Mouse (Mus musculus) forebrain, embryonic 12.5 days (tissue): ENCODE results near the gene Pdzd2. TPM values are rescaled to one million over a fixed set of nuclear protein-coding genes. Genes with fewer than 3 reads are reported as not detected.

ENCODE experiments used
- ATAC-seq: fragments of 200-750 bp; cut with Nextera tagmentation; 2 replicates; pipeline ENCODE4 v1.8.0; 2017; ENCODE audit warnings: moderate TSS enrichment; ENCODE audit not compliant: low FRiP score
- H3K27ac ChIP-seq: fragments of 300-500 bp; sonication (generic); 2 replicates; pipeline ENCODE4 v1.5.1; 2016; ENCODE audit warnings: mild to moderate bottlenecking
- H3K27me3 ChIP-seq: fragments of 300-500 bp; sonication (generic); 2 replicates; pipeline ENCODE4 v1.6.1; 2016; ENCODE audit warnings: mild to moderate bottlenecking
- H3K36me3 ChIP-seq: fragments of 300-500 bp; sonication (generic); replicated peaks from 2 replicates; pipeline ENCODE4 v1.6.1; 2016; ENCODE audit warnings: mild to moderate bottlenecking
- H3K4me1 ChIP-seq: fragments of 300-500 bp; sonication (generic); 2 replicates; pipeline ENCODE4 v1.6.1; 2016
- H3K4me2 ChIP-seq: fragments of 300-500 bp; sonication (generic); 2 replicates; pipeline ENCODE4 v1.6.1; 2016; ENCODE audit warnings: mild to moderate bottlenecking, moderate library complexity
- H3K4me3 ChIP-seq: fragments of 300-500 bp; sonication (generic); replicated peaks from 2 replicates; pipeline ENCODE4 v1.5.1; 2016; ENCODE audit warnings: mild to moderate bottlenecking
- H3K9ac ChIP-seq: fragments of 300-500 bp; sonication (generic); 2 replicates; pipeline ENCODE4 v1.6.1; 2016; ENCODE audit warnings: mild to moderate bottlenecking
- H3K9me3 ChIP-seq: fragments of 300-500 bp; sonication (generic); 2 replicates; pipeline ENCODE4 v1.6.1; 2016
- WGBS: fragments of 180-500 bp; shearing (Covaris S2); methylation state at CpG from one replicate; pipeline ENCODE4 v1.1.7; 2016; 5-methylcytosine and 5-hydroxymethylcytosine counted together
- polyA plus RNA-seq: library from polyadenylated mRNA; unstranded; fragments of >200 nt; fragmentation: Nextera tagmentation; extraction: Ambion mirVana; gene quantifications from 2 replicates; pipeline ENCODE4 v1.2.1, GENCODE M21; 2016

Gene Pdzd2
- polyA plus RNA-seq, 1 experiment from 2014 or later = 7.3 TPM

GRCm38 (mm10) chr15:12444551-12444950 is 295.2 kb downstream of the Pdzd2 start:
- Histone ChIP-seq H3K4me3 (no peak overlapping the region), H3K36me3 (no peaks in the 10 kb centered on the region), H3K9me3 (no peaks in the 10 kb centered on the region), H3K4me1 (no peaks in the 10 kb centered on the region), H3K27ac (no peak overlapping the region), H3K9ac (no peak overlapping the region), H3K27me3 (no peaks in the 10 kb centered on the region), H3K4me2 (no peak overlapping the region)
- WGBS = 74% methylated on average over 5 of the region's 5 CpGs
- ATAC-seq = no peak

DNA sequence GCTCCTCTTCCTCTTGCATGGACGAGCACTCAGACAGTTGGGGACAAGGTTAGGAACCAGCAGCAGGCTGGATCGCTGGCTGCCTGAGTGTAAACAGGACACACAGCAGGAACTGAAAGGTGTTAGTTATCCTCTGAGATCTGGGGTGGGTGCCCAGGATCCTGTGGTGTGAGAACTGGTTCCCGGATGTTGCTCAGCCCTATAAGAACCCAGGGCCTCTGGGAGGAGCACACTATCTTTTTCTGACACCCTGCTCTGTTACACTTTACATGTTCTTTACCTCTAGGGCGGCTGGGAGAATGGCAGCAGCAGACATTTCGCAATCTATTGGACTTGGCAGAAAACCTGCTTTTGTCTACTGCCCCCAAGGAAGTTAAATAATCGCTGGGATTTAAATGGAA is 300.4 kb downstream of the Pdzd2 start:
- no peaks in the 10 kb centered on the region for H3K9me3 ChIP-seq
- H3K27ac ChIP-seq = no peak overlapping the region
- WGBS = 75% methylated on average over 6 of the region's 6 CpGs

GRCm38 (mm10) chr15:12438691-12439090 is 301.0 kb downstream of the Pdzd2 start:
- Histone ChIP-seq H3K4me1 (no peaks in the 10 kb centered on the region), H3K36me3 (no peaks in the 10 kb centered on the region), H3K9me3 (no peaks in the 10 kb centered on the region), H3K27ac (no peak overlapping the region), H3K4me2 (no peak overlapping the region), H3K9ac (no peak overlapping the region), H3K27me3 (no peaks in the 10 kb centered on the region), H3K4me3 (no peak overlapping the region)
- ATAC-seq = no peak
- 94% methylated on average over 6 of the region's 6 CpGs for WGBS

More for the DNA sequence above, 300.4 kb downstream of the Pdzd2 start:
- Histone ChIP-seq H3K4me2 (no peak overlapping the region), H3K9ac (no peak overlapping the region), H3K4me1 (no peaks in the 10 kb centered on the region), H3K4me3 (no peak overlapping the region), H3K36me3 (no peaks in the 10 kb centered on the region), H3K27me3 (no peaks in the 10 kb centered on the region)
- ATAC-seq = no peak

- Histone ChIP-seq H3K4me3 (no peak overlapping the region), H3K9me3 (no peaks in the 10 kb centered on the region), H3K27ac (no peak overlapping the region), H3K4me2 (no peak overlapping the region), H3K4me1 (no peaks in the 10 kb centered on the region), H3K9ac (no peak overlapping the region), H3K36me3 (no peaks in the 10 kb centered on the region), H3K27me3 (no peaks in the 10 kb centered on the region)
- no peak for ATAC-seq
- 85% methylated on average over 11 of the region's 11 CpGs for WGBS
Observed at GRCm38 (mm10) chr15:12438081-12438480, 301.6 kb downstream of the Pdzd2 start.

- H3K4me1 ChIP-seq = no peaks in the 10 kb centered on the region
- H3K27me3 ChIP-seq = no peaks in the 10 kb centered on the region
- 88% methylated on average over 8 of the region's 8 CpGs for WGBS
- H3K9ac ChIP-seq = no peak overlapping the region
- H3K27ac ChIP-seq = no peak overlapping the region
- H3K4me2 ChIP-seq = no peak overlapping the region
- no peak overlapping the region for H3K4me3 ChIP-seq
- ATAC-seq = no peak
- no peaks in the 10 kb centered on the region for H3K36me3 ChIP-seq
- no peaks in the 10 kb centered on the region for H3K9me3 ChIP-seq
Observed at GRCm38 (mm10) chr15:12435910-12436309, 303.8 kb downstream of the Pdzd2 start.

DNA sequence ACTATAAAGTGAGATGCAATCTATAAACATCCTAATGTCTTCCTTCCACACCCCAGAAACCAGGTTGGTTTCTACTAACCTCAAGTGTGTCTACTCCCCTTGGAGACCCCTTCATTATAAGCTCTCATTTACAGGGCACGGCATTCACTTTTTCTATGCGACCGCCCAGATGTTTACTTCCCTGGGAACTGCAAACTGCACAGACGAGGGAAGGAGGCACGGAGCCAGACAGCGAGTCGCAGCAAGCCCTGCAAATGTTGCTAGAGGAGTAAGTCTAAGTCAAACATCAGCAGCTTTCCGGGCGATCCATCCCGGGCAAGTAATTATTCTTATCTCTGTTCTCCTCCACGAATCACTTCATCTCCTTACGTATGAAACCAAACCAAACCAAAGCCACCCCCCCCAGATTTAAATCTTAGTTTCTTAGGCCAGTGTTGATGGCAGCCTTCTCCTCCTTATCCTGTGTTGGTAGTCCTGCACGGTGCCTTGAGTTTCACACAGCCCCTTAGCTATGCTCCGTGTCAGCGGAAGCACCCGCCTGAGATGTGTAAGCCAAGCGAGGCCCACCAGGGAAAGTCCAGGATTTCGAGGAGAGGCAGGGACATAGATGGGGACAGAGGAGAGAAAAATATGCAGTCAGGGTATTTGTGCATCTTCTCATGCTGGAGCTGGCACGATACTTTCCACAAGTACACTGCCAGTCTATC is 305.7 kb downstream of the Pdzd2 start:
- WGBS = 83% methylated on average over 19 of the region's 19 CpGs
- Histone ChIP-seq H3K4me1 (no peaks in the 10 kb centered on the region; the same call in 1 of the 2 replicates), H3K27ac (no peak overlapping the region), H3K4me2 (no peak overlapping the region), H3K9me3 (no peaks in the 10 kb centered on the region), H3K36me3 (no peaks in the 10 kb centered on the region), H3K9ac (no peak overlapping the region), H3K27me3 (no peaks in the 10 kb centered on the region), H3K4me3 (no peak overlapping the region)
- no peak for ATAC-seq

DNA sequence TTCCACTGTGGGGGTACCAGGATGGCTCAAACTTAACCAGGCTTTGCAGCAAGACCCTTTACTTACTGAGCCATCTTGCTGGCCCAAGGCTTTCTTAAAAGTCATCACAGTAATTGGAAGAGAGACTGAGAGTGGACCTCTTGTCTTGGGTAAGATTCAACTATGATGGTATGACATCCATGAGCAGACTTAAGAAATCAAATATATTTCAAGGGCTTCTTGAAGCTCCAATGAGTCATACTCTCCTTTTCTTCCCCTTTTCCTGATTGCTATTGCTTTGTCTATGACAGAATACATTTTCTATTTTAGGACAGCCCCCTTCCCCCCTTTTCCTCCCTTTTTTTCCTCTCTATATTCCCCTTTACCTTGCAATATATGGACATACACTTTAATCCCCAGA is 306.8 kb downstream of the Pdzd2 start:
- no peaks in the 10 kb centered on the region; the same call in 1 of the 2 replicates for H3K4me1 ChIP-seq
- H3K36me3 ChIP-seq = no peaks in the 10 kb centered on the region
- no peak overlapping the region for H3K9ac ChIP-seq
- ATAC-seq = no peak
- no peaks in the 10 kb centered on the region for H3K27me3 ChIP-seq
- no peaks in the 10 kb centered on the region for H3K9me3 ChIP-seq
- no peak overlapping the region for H3K4me3 ChIP-seq
- no peak overlapping the region for H3K4me2 ChIP-seq
- no peak overlapping the region for H3K27ac ChIP-seq

DNA sequence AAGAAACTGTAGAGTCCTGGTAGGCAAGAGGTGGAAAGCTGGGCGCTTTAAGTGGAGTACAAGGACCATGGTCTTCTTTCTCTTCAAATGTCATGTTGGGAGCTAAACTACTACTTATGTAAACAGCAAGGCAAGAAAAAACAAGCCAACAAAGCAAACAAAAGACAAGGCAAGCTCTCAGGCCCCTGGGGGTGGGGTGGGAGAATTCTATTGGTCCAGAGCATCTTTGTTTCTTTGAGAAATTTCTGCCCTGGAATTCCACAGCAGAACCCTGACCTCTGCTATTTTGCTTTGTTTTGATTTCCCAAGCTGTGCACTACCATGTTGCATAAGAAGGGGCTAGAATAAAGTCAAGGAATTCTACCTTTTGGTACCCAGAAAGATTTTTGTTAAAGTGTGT is 307.4 kb downstream of the Pdzd2 start:
- WGBS = 90% methylated on average over 1 of the region's 1 CpGs
- H3K36me3 ChIP-seq = no peaks in the 10 kb centered on the region
- no peak overlapping the region for H3K9ac ChIP-seq
- no peak for ATAC-seq
- H3K9me3 ChIP-seq = no peaks in the 10 kb centered on the region
- H3K27me3 ChIP-seq = no peaks in the 10 kb centered on the region
- H3K27ac ChIP-seq = no peak overlapping the region
- H3K4me2 ChIP-seq = no peak overlapping the region
- no peak overlapping the region for H3K4me3 ChIP-seq
- H3K4me1 ChIP-seq = no peaks in the 10 kb centered on the region; the same call in 1 of the 2 replicates

DNA sequence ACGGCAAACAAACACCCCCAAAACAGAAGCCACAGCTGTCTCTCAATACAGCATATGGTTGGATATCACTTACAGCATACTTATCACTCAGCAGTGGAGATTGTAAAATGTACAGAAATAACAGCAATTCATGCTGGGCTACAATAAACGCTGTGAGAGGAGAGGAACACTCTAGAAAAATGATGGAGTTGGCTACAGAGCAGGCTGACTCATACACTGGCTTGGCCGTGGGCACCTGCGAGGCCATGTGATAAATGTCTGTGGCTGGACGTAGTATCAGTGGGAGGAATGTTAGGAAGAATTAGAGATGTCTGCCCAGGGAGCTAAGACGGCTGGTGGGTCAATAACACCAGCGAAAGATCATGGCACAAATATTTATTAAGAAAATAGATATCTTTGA is 308.0 kb downstream of the Pdzd2 start:
- Histone ChIP-seq H3K9ac (no peak overlapping the region), H3K4me1 (no peaks in the 10 kb centered on the region; the same call in 1 of the 2 replicates), H3K9me3 (no peaks in the 10 kb centered on the region), H3K4me3 (no peak overlapping the region), H3K36me3 (no peaks in the 10 kb centered on the region), H3K27me3 (no peaks in the 10 kb centered on the region), H3K27ac (no peak overlapping the region), H3K4me2 (no peak overlapping the region)
- 85% methylated on average over 7 of the region's 7 CpGs for whole genome bisulfite sequencing
- ATAC-seq = no peak

- Histone ChIP-seq H3K27me3 (no peaks in the 10 kb centered on the region), H3K4me3 (no peak overlapping the region), H3K4me2 (no peak overlapping the region), H3K9me3 (no peaks in the 10 kb centered on the region), H3K36me3 (no peaks in the 10 kb centered on the region), H3K4me1 (no peaks in the 10 kb centered on the region; the same call in 1 of the 2 replicates), H3K27ac (no peak overlapping the region), H3K9ac (no peak overlapping the region)
- WGBS = 75% methylated on average over 3 of the region's 3 CpGs
- no peak for ATAC-seq
Observed at GRCm38 (mm10) chr15:12431188-12431587, 308.5 kb downstream of the Pdzd2 start.

DNA sequence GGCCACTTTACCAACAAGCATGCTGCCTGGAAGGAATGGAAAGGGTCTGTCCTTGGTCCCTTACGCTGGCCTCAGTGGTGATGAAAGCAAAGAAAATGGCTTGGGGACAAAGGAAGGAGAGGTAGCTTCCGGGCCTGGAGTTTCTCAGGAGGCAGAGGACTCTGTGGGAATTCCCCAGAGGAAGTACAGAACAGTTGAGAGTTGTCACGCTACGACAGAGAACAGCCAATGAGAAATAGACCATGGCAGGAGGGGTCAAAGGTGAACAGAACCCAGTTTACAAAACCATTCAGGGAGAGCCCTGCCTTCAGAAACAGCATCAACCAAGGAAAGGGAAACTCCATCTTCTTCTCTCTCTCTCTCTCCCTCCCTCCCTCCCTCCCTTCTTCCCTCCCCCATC is 309.1 kb downstream of the Pdzd2 start:
- Histone ChIP-seq H3K9me3 (no peaks in the 10 kb centered on the region), H3K9ac (no peak overlapping the region), H3K4me3 (no peak overlapping the region), H3K4me2 (no peak overlapping the region), H3K36me3 (no peaks in the 10 kb centered on the region), H3K4me1 (no peaks in the 10 kb centered on the region; the same call in 1 of the 2 replicates), H3K27me3 (no peaks in the 10 kb centered on the region), H3K27ac (no peak overlapping the region)
- WGBS = 72% methylated on average over 4 of the region's 4 CpGs
- no peak for ATAC-seq

DNA sequence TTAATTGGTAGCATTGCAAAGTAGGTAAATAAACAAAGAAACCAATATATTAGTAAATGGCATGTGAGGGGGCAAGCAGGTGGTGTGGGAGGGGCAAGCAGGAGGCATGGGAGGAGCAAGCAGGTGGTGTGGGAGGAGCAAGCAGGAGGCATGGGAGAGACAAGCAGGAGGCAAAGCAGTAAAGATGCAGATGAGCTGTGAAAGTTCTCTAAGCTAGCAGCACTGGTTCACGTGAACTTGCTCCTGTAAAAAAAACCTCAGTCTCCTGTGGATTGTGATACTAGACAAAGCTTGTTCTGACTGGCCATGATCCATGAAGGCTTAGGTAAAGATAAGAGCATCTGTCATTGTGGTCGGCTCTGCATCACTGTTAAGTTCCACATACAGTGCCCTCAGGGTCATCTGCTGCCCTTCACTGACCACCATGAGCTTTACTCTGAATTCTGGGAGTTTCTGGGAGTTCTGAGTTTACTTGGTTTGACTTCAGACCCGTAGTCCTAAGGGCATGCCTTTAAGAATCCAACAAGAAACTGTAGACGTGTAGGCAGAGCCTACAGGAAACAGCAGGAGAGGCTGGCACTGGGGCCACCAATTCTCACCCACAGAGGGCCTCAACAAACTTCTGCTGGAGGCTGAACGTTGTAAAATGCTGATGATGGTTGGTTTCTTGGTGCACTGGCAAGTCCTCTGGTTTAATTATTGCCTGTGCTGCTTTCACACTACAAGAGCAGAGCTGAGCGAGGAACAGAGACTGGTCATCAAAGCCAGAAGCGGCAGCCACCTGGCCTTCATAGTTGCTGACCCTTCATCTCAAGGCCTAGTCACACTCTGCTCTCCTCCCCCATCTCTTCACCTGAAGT is 309.9 kb downstream of the Pdzd2 start:
- no peak overlapping the region for H3K4me2 ChIP-seq
- H3K9ac ChIP-seq = no peak overlapping the region
- H3K36me3 ChIP-seq = no peaks in the 10 kb centered on the region
- 85% methylated on average over 7 of the region's 7 CpGs for WGBS
- no peak for ATAC-seq
- H3K27me3 ChIP-seq = no peaks in the 10 kb centered on the region
- peaks cover 5% of the 10 kb centered on the region; the same call in 1 of the 2 replicates for H3K4me1 ChIP-seq
- H3K4me3 ChIP-seq = no peak overlapping the region
- no peaks in the 10 kb centered on the region for H3K9me3 ChIP-seq
- H3K27ac ChIP-seq = no peak overlapping the region
